Mouse (Mus musculus) adrenal gland, postnatal 36 days (tissue): ENCODE data around the gene Foxp2. TPM values are rescaled to one million over a fixed set of nuclear protein-coding genes. Genes with fewer than 3 reads are reported as not detected.

ENCODE experiments used
- DNase-seq, 2 experiments: peaks; one replicate each; pipeline ENCODE4 v3.0.0; 2021; ENCODE audit warnings: mixed read lengths in 1 of 2
- long read RNA-seq, 2 experiments: library from polyadenylated mRNA; stranded (forward); transcript quantifications; one replicate each; pipeline ENCODE4 v2.0.0; 2021; ENCODE audit warnings: borderline sequencing depth in 2 of 2
- total RNA-seq, 2 experiments: library from RNA; stranded (reverse); gene quantifications; 2 replicates each; pipeline ENCODE4 v1.2.3; 2021

Foxp2 gene
- total RNA-seq, result 1 to 10 TPM; 6.1 to 6.2 TPM
- long read RNA-seq, experiment 1, partial matches to known transcripts, result 1 of 1 reads
- long read RNA-seq, experiment 1, other reads (novel, unspliced or antisense), result 0 of 1 reads
- long read RNA-seq, experiment 2, result 0 reads

- DNase-seq, result peak; percentile 34 to 46
These were observed at the start of gene Foxp2 for GRCm38 (mm10) chr6:14901183-14901970. Foxp2 (plus strand) TSS chr6:14901349.

GRCm38 (mm10) chr6:14885199-14885598 is 15.9 kb upstream of the Foxp2 start:
- DNase-seq, result no peak

GRCm38 (mm10) chr6:14897028-14897427 is 4.1 kb upstream of the Foxp2 start:
- no peak for DNase-seq

- no peak for DNase-seq
These were observed 2.9 kb upstream of the Foxp2 start for GRCm38 (mm10) chr6:14898096-14898855.

- no peak for DNase-seq
These were observed 2.0 kb upstream of the Foxp2 start for GRCm38 (mm10) chr6:14899021-14899610.

- DNase-seq, result peak; percentile 16 to 22
These were observed 1.1 kb upstream of the Foxp2 start for GRCm38 (mm10) chr6:14899936-14900578.

GRCm38 (mm10) chr6:14900579-14901021 is 549 bp upstream of the Foxp2 start:
- DNase-seq, result peak; percentile 57 to 68

GRCm38 (mm10) chr6:14901971-14902670 is 972 bp downstream of the Foxp2 start:
- DNase-seq, result no peak

GRCm38 (mm10) chr6:14903271-14903965 is 2.3 kb downstream of the Foxp2 start:
- DNase-seq, result no peak

- DNase-seq, result no peak
These were observed 13.9 kb downstream of the Foxp2 start for GRCm38 (mm10) chr6:14915066-14915465.

- no peak for DNase-seq
These were observed 21.6 kb downstream of the Foxp2 start for GRCm38 (mm10) chr6:14922704-14923103.

- DNase-seq, result no peak
These were observed 23.9 kb downstream of the Foxp2 start for GRCm38 (mm10) chr6:14924976-14925489.

GRCm38 (mm10) chr6:14951060-14951459 is 49.9 kb downstream of the Foxp2 start:
- DNase-seq, result no peak

GRCm38 (mm10) chr6:14952731-14953130 is 51.6 kb downstream of the Foxp2 start:
- DNase-seq, result no peak

- DNase-seq, result no peak
These were observed 75.9 kb downstream of the Foxp2 start for GRCm38 (mm10) chr6:14977042-14977441.

GRCm38 (mm10) chr6:14978201-14978600 is 77.1 kb downstream of the Foxp2 start:
- no peak for DNase-seq

- no peak for DNase-seq
These were observed 107.0 kb downstream of the Foxp2 start for GRCm38 (mm10) chr6:15008113-15008512.

- no peak for DNase-seq
These were observed 127.3 kb downstream of the Foxp2 start for GRCm38 (mm10) chr6:15028488-15028887.

- DNase-seq, result no peak
These were observed 128.4 kb downstream of the Foxp2 start for GRCm38 (mm10) chr6:15029446-15030125.

GRCm38 (mm10) chr6:15063246-15063645 is 162.1 kb downstream of the Foxp2 start:
- DNase-seq, result no peak
